Mouse (Mus musculus) induced T-regulatory cell, adult 2 months (primary cell): ENCODE measurements around the gene Pdhx.

Experiments
- DNase-seq: peaks from one replicate; pipeline ENCODE4 v3.0.0-alpha.2; 2012; ENCODE audit warnings: low read depth

Gene Pdhx

GRCm38 (mm10) chr2:103073219-103073982, at the start of gene Pdhx, which contains the start of gene Apip:
Gene Pdhx, minus strand, starts transcription at chr2:103073513.
Gene Apip, plus strand, starts transcription at chr2:103073675.
- DNase-seq, result peak; percentile 100

DNA sequence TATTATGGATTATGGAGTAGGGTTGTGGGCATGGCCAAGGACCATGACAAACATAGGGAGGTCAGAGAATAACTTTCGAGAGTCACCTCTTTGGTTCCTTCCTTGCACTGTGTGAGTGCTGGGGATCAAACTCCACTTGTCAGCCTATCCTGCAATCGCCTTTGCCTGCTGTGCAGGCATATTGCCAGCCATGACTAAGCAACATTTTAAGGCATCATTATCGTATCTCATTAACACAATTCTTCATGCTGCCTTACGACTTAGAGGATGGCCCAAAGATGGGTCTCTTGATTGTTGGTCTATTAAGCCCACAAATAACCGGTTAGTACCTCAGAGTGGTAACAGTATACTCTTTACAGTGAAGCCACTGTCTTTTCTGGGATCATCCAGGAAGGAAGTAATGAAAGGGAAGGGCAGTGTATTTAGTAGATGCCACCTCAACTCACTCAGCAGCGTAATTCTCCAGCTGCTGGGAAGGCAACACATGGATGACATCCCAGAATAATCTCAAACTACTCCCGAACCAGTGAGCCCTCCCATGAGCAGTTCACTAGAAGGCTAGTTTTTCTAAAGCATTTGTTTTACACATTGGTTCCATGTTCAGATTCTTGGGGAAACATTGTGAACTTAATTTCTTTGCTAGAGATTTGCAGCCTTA, 46.0 kb upstream of the Pdhx start:
- no peak for DNase-seq

- no peak for DNase-seq
Observed at GRCm38 (mm10) chr2:103118324-103119196, 45.2 kb upstream of the Pdhx start.

- DNase-seq, result no peak
Observed at GRCm38 (mm10) chr2:103117212-103117611, 43.9 kb upstream of the Pdhx start.

DNA sequence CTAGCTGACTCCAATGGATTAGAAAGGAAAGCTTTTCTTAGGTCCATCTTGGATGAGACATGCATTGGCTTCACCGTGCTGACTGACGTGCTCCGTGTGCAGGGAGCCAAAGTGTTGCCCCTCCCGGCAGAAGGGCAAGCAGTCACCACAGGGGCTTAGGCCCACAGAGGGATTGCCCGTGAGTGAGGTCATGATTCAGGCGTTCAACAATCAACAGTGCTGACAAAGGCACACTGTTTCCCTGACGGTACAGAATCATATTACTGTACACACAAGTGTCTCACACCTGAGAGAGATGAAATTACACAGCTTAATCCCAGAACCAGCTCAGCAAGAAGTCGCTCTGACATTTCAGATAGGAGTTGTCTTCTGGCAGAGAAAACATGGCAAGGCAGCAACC, 38.4 kb upstream of the Pdhx start:
- DNase-seq, result no peak

- no peak for DNase-seq
Observed at GRCm38 (mm10) chr2:103106172-103106571, 32.9 kb upstream of the Pdhx start.

DNA sequence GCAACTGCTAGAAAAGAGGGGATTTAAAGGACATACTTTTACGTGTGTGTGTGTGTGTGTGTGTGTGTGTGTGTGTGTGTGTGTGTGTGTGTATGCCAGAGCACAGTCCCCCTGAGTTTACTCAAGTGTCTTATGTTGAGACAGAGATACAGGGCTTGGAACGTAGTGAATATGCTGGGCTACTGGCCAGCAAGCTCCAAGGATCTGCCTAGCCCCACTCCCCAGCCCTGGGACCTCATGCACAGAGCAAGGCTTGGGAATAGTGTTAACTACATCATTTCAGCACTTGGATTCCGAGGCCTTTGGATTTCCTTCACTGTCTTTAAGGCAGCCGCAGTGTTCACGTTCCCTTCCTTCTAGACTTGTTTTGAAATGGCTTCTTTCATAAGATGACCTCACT, 29.3 kb upstream of the Pdhx start:
- no peak for DNase-seq

DNA sequence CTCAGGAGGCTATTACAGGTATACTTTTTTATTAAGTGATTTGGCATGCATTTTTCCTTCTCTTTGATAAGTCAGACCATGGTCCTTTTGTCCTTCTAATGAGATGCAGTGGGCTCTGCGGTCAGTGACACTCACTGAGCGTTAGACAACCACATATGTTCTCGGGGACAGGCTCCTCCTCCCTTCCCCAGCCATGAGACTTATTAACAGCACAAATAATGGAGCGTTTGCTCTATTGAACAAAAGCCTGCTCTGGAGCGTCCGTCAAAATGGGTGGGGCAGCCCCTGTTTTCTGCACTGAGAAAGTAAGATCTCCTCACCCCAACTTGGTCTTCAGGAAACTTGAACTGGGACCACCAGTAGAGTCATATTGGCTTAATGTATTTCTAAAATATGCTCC, 16.2 kb upstream of the Pdhx start:
- no peak for DNase-seq

- DNase-seq, result peak; percentile 20
Observed at GRCm38 (mm10) chr2:103088099-103088498, 14.8 kb upstream of the Pdhx start.

GRCm38 (mm10) chr2:103086432-103086831, 13.1 kb upstream of the Pdhx start:
- DNase-seq, result peak; percentile 70

DNA sequence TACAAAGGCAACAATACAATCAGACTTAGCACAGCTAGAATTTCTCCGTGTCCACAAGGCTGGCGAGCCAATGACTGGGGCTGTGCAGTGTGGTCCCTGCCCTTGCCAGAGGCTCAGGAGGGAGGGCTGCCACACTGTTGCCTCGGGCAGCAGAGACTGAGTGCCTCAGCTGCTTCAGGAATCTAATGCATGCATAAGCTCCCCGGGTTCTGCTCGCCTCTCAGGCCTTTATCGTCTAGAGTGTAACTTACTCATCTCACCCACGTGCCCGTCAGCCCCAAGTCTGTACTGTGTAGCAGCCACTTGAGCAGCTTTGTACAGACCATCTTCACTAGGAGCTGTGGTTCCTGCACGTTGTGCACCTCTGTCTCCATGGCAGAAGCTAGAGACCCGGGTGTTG, 12.3 kb upstream of the Pdhx start:
- no peak for DNase-seq

DNA sequence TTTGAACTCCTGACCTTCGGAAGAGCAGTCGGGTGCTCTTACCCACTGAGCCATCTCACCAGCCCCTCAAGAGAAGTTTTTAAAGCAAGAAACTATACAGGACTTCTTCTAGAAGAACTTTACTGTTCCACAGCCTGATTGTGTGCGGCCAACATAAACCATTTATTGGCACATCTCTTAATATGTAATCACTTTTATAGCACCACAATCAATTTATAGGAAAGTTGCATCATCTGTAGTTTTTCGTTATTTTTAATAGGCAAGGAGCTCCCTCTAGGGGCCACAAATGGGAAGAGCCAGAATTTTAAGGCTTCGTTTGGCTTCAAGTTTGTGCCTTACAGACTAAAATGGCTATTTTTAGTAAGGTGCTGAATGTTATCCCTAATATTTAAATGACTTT, 11.1 kb upstream of the Pdhx start:
- DNase-seq, result peak; percentile 62

GRCm38 (mm10) chr2:103082853-103083252, 9.5 kb upstream of the Pdhx start:
- DNase-seq, result no peak

DNA sequence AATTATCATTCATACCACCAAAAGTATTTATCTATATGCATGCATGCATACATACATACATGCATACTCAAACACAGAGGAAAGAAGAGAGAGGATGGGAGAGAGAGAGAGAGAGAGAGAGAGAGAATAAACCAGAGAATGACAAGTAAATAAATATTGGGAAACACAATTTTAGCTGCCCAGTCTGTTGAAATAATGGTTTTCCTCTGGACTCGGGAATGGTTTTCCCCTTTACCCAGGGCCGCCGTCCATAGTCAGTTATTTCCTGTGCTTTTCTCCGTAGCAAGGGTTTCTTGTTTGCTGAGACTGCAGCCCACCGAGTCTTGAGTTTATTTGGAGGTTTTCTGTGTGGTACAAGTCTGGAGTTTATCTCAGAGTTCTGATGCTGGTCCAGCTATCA, 8.4 kb upstream of the Pdhx start:
- DNase-seq, result no peak

DNA sequence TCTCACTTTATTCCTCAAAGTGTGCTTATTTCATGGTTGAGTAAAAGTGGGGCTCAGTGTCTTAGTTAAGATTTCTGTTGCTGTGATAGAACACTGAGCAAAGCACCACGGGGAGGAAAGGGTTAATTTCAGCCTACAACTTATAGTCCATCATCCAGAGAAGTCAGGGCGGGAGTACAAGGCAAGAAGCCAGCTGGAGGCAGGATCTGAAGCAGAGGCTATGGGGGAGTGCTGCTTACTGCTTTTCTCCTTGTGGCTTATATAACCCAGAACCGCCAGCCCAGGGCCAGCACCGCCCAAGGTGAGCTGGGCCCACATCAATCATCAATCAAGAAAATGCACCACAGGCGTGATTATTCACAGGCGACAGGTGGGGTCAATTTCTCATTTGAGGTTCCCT, 7.8 kb upstream of the Pdhx start:
- no peak for DNase-seq

- no peak for DNase-seq
Observed at GRCm38 (mm10) chr2:103070586-103070985, 2.7 kb downstream of the Pdhx start.

GRCm38 (mm10) chr2:103069752-103070405, 3.4 kb downstream of the Pdhx start:
- no peak for DNase-seq

- DNase-seq, result no peak
Observed at GRCm38 (mm10) chr2:103068602-103069001, 4.7 kb downstream of the Pdhx start.

GRCm38 (mm10) chr2:103067552-103068207, 5.6 kb downstream of the Pdhx start:
- DNase-seq, result no peak

DNA sequence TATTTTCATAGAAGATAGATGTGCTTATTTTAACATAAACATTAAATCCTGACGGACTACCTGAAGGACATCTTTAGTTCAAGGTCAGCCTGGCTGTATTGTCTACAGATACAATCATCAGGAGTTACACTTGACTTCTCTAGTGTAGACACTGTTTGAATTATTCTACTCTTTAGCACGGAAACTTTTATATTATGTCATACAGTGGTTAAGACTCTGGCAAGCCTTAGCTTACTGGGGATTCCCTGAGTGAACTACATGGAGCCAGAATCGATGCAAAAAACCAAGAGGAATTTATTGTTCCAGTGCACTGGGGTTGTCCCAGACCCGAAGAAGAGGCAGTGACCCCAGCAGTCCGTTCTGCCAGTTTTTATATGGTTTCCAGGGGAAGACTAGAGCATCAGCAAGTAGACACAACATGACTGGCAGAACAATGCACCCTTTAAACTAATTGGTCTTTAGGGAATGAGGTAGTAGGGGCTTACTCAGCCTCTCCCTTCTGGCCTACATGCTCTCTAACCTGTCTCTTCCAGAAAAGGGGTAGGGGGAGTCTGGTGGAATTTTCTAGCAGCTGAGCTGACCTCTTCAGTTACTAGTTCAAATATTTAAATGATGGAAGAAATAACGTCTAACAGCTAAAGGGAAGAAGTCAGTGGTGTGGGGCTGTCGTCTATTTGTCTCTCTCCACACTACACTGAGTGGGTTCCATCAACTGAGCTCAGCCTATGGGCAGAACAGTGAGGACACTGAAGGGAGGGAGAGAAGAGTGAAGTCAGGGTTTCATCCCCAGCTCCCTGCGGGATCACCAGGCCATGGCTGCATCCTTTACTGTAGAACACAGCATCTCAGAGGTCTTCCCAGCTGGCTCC, 6.4 kb downstream of the Pdhx start:
- DNase-seq, result no peak

- DNase-seq, result peak; percentile 73
Observed at GRCm38 (mm10) chr2:103062865-103063264, 10.4 kb downstream of the Pdhx start.
